Mouse (Mus musculus): ENCODE results near the gene Syt6.
A peak's percentile ranks its signal among the peaks of the same experiment; 100 is the strongest.

Gene Syt6

GRCm38 (mm10) chr3:103648486-103648885, 73.5 kb downstream of the Syt6 start:
- no peak for DNase-seq (ENCODE audit: low read depth)

GRCm38 (mm10) chr3:103649716-103650115, 74.7 kb downstream of the Syt6 start:
- no peak for DNase-seq (ENCODE audit: low read depth)

- DNase-seq (ENCODE audit: low read depth), result no peak
These were observed 75.4 kb downstream of the Syt6 start for GRCm38 (mm10) chr3:103650406-103650805.

DNA sequence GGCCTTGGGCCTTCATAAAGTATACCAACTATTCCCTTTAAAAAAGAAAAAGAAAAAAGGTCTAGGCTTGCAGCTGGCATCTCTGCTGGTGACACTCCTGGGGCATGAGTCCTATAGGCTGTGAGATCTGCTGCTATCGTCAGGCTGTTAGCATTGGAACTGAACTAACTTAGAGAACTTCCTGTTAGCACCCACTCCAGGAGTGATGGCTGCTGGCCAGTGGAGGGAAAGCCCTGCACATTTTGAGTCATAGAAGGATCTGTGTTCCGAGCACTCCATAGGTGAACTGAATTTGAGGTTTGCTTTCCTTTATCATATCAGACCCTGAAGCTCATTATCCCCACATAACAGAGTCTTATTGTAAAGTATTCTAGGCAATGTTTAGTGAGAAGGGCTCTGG, 85.0 kb downstream of the Syt6 start:
- DNase-seq (ENCODE audit: low read depth), result no peak

DNA sequence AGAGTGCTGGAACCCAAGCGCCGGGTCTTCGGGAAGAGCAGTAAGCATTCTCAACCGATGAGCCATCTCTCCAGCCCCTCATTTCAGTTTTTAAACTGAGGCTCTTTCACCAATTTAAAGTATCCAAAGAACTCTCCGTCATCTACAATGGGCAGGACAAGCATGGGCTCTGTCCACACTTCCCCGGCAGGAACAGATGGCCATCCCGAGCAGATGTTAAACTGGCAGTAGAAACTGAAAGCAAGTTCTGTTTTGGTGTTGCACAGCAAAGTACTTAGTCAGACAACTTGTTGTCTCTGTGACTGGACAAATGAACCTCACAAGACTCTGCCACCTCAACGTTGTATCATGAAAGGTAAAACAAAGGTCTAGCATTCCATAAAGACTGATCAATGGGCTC, 86.7 kb downstream of the Syt6 start:
- no peak for DNase-seq (ENCODE audit: low read depth)

DNA sequence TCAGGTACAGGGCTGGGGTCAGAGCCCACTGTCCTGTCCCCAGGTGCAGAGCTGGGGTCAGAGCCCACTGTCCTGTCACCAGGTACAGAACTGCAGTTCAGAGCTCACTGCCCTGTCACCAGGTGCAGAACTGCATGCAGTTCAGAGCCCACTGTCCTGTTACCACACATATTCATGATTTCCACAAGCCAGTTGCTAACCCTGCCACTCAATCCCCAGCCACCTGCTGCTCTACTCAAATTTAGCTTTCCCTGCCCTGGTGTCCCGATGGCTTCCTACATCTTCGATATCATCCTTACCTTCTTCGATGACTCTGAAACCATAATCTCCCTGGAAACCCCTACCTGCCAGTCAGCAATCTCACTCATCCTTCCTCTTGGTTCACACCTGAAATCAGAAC, 88.4 kb downstream of the Syt6 start:
- DNase-seq (ENCODE audit: low read depth), result no peak

DNA sequence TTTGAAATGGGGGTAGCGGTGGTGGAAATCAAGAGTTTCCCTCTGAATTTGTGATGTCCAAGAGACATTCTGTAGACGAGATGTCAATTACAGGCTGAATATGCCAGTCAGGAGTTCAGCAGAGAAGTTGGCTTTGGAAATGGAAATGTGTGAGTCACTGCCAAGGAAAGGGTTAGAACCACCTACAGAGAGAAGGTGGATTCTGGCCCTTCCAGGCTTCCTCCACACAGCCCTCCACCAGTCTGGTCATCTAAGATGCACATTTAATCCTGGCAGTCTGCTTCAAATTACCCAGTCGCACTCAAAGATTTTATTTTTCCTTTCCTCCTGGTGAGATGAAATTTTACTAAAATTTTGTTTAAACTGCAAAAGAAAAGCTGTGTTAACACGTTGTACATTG, 97.1 kb downstream of the Syt6 start:
- DNase-seq (ENCODE audit: low read depth), result no peak

DNA sequence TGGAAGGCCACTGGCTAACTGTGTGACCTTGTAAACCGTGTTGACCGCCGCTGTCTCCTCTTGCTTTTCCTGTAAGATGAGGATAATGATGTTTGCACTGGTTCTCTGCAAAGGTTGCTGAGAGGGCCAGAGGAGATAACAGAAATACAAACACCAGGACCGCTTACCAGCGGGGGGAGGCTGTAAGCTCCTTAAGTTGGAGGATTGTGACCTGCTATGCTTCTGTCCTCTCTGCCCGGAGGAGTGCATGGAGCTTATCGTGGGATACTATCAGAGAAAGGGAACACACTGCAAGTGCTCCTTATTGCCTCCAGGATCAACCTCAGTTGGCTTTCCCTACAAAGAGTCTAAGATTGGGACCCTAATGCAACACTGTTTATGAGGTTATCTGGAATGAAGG, 97.7 kb downstream of the Syt6 start:
- no peak for DNase-seq (ENCODE audit: low read depth)

- DNase-seq (ENCODE audit: low read depth), result no peak
These were observed 103.8 kb downstream of the Syt6 start for GRCm38 (mm10) chr3:103678811-103679210.

DNA sequence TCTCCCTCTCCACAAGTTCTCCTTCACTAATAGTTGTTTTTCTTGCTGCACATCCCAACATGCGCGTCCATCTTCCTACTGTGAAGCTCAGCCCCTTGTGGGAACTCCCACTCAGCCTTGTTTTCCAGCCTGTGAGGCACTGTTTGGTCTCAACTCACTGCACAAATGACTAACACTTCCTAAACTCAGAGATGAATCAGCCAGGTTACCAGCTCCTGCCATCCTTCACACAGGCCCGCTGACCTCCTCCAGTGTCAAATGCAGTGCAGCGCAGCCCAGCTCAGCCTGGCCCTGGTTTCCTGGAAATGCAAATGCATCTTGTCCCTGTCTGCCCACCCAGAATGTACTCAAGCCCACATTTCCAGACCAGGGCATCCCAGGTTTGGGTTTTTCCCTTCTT, 107.4 kb downstream of the Syt6 start:
- DNase-seq (ENCODE audit: low read depth), result no peak

GRCm38 (mm10) chr3:103683234-103683965, 108.4 kb downstream of the Syt6 start:
- no peak for DNase-seq (ENCODE audit: low read depth)

GRCm38 (mm10) chr3:103683966-103684319, 108.9 kb downstream of the Syt6 start:
- DNase-seq (ENCODE audit: low read depth), result no peak

GRCm38 (mm10) chr3:103689043-103689442, 114.0 kb downstream of the Syt6 start:
- no peak for DNase-seq (ENCODE audit: low read depth)

DNA sequence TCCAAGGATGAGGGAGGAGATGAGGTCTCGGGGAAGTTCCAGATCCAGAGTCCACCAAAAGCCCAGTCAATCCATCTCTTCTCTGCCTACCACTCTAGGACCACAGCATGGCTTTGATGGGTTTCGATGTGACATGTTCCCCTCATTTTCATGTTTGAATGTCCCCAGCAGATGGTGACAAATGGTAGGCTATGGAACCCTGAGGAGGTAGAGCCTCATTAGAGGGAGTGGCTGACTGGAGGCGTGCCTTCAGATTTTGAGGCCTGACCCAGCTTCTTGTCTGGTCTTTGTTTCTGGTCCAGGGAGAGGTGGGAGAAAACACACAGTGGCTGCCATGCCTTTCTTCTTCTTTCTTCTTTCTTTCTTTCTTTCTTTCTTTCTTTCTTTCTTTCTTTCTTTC, 115.5 kb downstream of the Syt6 start:
- peak; percentile 8 for DNase-seq (ENCODE audit: low read depth)

Data from naive thymus-derived CD4-positive, alpha-beta T cell, adult 2 months (primary cell).